Mouse (Mus musculus) embryonic facial prominence, embryonic 15.5 days (tissue): ENCODE results near the gene Eed. TPM values are rescaled to one million over a fixed set of nuclear protein-coding genes. Genes with fewer than 3 reads are reported as not detected.
A peak's percentile ranks its signal among the peaks of the same experiment; 100 is the strongest.

ENCODE experiments used
- ATAC-seq: fragments of 200-750 bp; cut with Nextera tagmentation; 2 replicates; pipeline ENCODE4 v1.8.0; 2017; ENCODE audit warnings: low read depth, moderate TSS enrichment; ENCODE audit not compliant: insufficient number of reproducible peaks, low FRiP score, low TSS enrichment
- H3K27ac ChIP-seq: fragments of 300-500 bp; sonication (generic); replicated peaks from 2 replicates; pipeline ENCODE4 v1.5.1; 2015; ENCODE audit warnings: mild to moderate bottlenecking, inconsistent platforms
- H3K27me3 ChIP-seq: fragments of 300-500 bp; sonication (generic); 2 replicates; pipeline ENCODE4 v1.6.1; 2015; ENCODE audit warnings: inconsistent platforms
- H3K36me3 ChIP-seq: fragments of 300-500 bp; sonication (generic); 2 replicates; pipeline ENCODE4 v1.6.1; 2015; ENCODE audit warnings: mild to moderate bottlenecking, inconsistent platforms
- H3K4me1 ChIP-seq: fragments of 300-500 bp; sonication (generic); 2 replicates; pipeline ENCODE4 v1.6.1; 2015; ENCODE audit warnings: inconsistent platforms
- H3K4me2 ChIP-seq: fragments of 300-500 bp; sonication (generic); replicated peaks from 2 replicates; pipeline ENCODE4 v1.6.1; 2015; ENCODE audit warnings: mild to moderate bottlenecking, inconsistent platforms
- H3K4me3 ChIP-seq: fragments of 300-500 bp; sonication (generic); replicated peaks from 2 replicates; pipeline ENCODE4 v1.5.1; 2015; ENCODE audit warnings: mild to moderate bottlenecking, inconsistent platforms
- H3K9ac ChIP-seq: fragments of 300-500 bp; sonication (generic); 2 replicates; pipeline ENCODE4 v1.6.1; 2015; ENCODE audit warnings: inconsistent platforms
- H3K9me3 ChIP-seq: fragments of 300-500 bp; sonication (generic); replicated peaks from 2 replicates; pipeline ENCODE4 v1.6.1; 2016; ENCODE audit warnings: inconsistent platforms
- WGBS: fragments of 180-500 bp; shearing (Covaris S2); methylation state at CpG from one replicate; pipeline ENCODE4 v1.1.7; 2015; 5-methylcytosine and 5-hydroxymethylcytosine counted together
- polyA plus RNA-seq: library from polyadenylated mRNA; unstranded; fragments of >200 nt; fragmentation: Nextera tagmentation; extraction: Ambion mirVana; gene quantifications from 2 replicates; pipeline ENCODE4 v1.2.1, GENCODE M21; 2015

The Eed gene
- polyA plus RNA-seq, 1 experiment from 2014 or later, result 64.2 TPM

GRCm38 (mm10) chr7:89980133-89980484, 674 bp downstream of the Eed start:
- under 1% methylated on average over 31 of the region's 31 CpGs for WGBS
- Histone ChIP-seq H3K9ac (peak overlapping the region; percentile 66), H3K9me3 (no peaks in the 10 kb centered on the region), H3K4me3 (peak overlapping the region; percentile 78), H3K27ac (peak overlapping the region; percentile 100), H3K4me2 (peak overlapping the region; percentile 58), H3K27me3 (no peaks in the 10 kb centered on the region), H3K36me3 (peaks cover 12% of the 10 kb centered on the region), H3K4me1 (peaks cover 8% of the 10 kb centered on the region)
- ATAC-seq, result no peak; the same call in 1 of the 2 replicates

- peak overlapping the region; percentile 78 for H3K4me3 ChIP-seq
- ATAC-seq, result no peak
- peaks cover 8% of the 10 kb centered on the region for H3K4me1 ChIP-seq
- H3K4me2 ChIP-seq, result peak overlapping the region; percentile 58
- 2% methylated on average over 23 of the region's 23 CpGs for WGBS
- H3K27me3 ChIP-seq, result no peaks in the 10 kb centered on the region
- peak overlapping the region; percentile 100 for H3K27ac ChIP-seq
- H3K9ac ChIP-seq, result peak overlapping the region; percentile 66
- no peaks in the 10 kb centered on the region for H3K9me3 ChIP-seq
- peaks cover 14% of the 10 kb centered on the region for H3K36me3 ChIP-seq
Observed at GRCm38 (mm10) chr7:89979432-89980130, 1.2 kb downstream of the Eed start.

GRCm38 (mm10) chr7:89976796-89977195, 4.0 kb downstream of the Eed start:
- Histone ChIP-seq H3K27me3 (no peaks in the 10 kb centered on the region), H3K36me3 (peaks cover 32% of the 10 kb centered on the region), H3K9ac (no peak overlapping the region), H3K4me3 (no peak overlapping the region), H3K4me1 (peaks cover 8% of the 10 kb centered on the region), H3K27ac (no peak overlapping the region), H3K9me3 (no peaks in the 10 kb centered on the region), H3K4me2 (no peak overlapping the region)
- no peak for ATAC-seq
- 91% methylated on average over 7 of the region's 7 CpGs for WGBS

- H3K4me3 ChIP-seq, result no peak overlapping the region
- H3K4me2 ChIP-seq, result no peak overlapping the region
- no peak for ATAC-seq
- no peaks in the 10 kb centered on the region for H3K9me3 ChIP-seq
- H3K27me3 ChIP-seq, result no peaks in the 10 kb centered on the region
- no peak overlapping the region for H3K27ac ChIP-seq
- H3K4me1 ChIP-seq, result peaks cover 8% of the 10 kb centered on the region
- peaks cover 40% of the 10 kb centered on the region for H3K36me3 ChIP-seq
- 85% methylated on average over 1 of the region's 1 CpGs for WGBS
- no peak overlapping the region for H3K9ac ChIP-seq
Observed at GRCm38 (mm10) chr7:89975571-89975970, 5.2 kb downstream of the Eed start.

- no peak overlapping the region for H3K9ac ChIP-seq
- H3K27ac ChIP-seq, result no peak overlapping the region
- no peaks in the 10 kb centered on the region for H3K27me3 ChIP-seq
- H3K4me2 ChIP-seq, result no peak overlapping the region
- peaks cover 66% of the 10 kb centered on the region for H3K36me3 ChIP-seq
- 86% methylated on average over 2 of the region's 2 CpGs for WGBS
- no peaks in the 10 kb centered on the region for H3K4me1 ChIP-seq
- no peak overlapping the region for H3K4me3 ChIP-seq
- H3K9me3 ChIP-seq, result no peaks in the 10 kb centered on the region
- no peak for ATAC-seq
Observed at GRCm38 (mm10) chr7:89967235-89967634, 13.5 kb downstream of the Eed start.

GRCm38 (mm10) chr7:89966771-89967170, 14.0 kb downstream of the Eed start:
- H3K27ac ChIP-seq, result no peak overlapping the region
- ATAC-seq, result no peak
- 87% methylated on average over 1 of the region's 1 CpGs for WGBS
- H3K4me2 ChIP-seq, result no peak overlapping the region
- H3K4me3 ChIP-seq, result no peak overlapping the region
- H3K9me3 ChIP-seq, result no peaks in the 10 kb centered on the region
- no peak overlapping the region for H3K9ac ChIP-seq
- no peaks in the 10 kb centered on the region for H3K4me1 ChIP-seq
- no peaks in the 10 kb centered on the region for H3K27me3 ChIP-seq
- H3K36me3 ChIP-seq, result peaks cover 65% of the 10 kb centered on the region

- Histone ChIP-seq H3K36me3 (peaks cover 57% of the 10 kb centered on the region), H3K27ac (no peak overlapping the region), H3K9me3 (no peaks in the 10 kb centered on the region), H3K27me3 (no peaks in the 10 kb centered on the region), H3K4me3 (no peak overlapping the region), H3K9ac (no peak overlapping the region), H3K4me1 (no peaks in the 10 kb centered on the region), H3K4me2 (no peak overlapping the region)
- ATAC-seq, result no peak
Observed at GRCm38 (mm10) chr7:89963135-89963534, 17.6 kb downstream of the Eed start.

- Histone ChIP-seq H3K4me1 (no peaks in the 10 kb centered on the region), H3K36me3 (peaks cover 51% of the 10 kb centered on the region)
- WGBS, result 47% methylated on average over 5 of the region's 5 CpGs
Observed at GRCm38 (mm10) chr7:89957300-89957699, 23.5 kb downstream of the Eed start.

GRCm38 (mm10) chr7:89954261-89954660, 26.5 kb downstream of the Eed start:
- Histone ChIP-seq H3K27ac (no peak overlapping the region), H3K36me3 (peaks cover 35% of the 10 kb centered on the region)
- 86% methylated on average over 5 of the region's 5 CpGs for WGBS

More at GRCm38 (mm10) chr7:89957300-89957699, 23.5 kb downstream of the Eed start:
- ATAC-seq, result no peak
- Histone ChIP-seq H3K27me3 (no peaks in the 10 kb centered on the region), H3K4me2 (no peak overlapping the region), H3K9me3 (no peaks in the 10 kb centered on the region), H3K27ac (no peak overlapping the region), H3K4me3 (no peak overlapping the region), H3K9ac (no peak overlapping the region)

GRCm38 (mm10) chr7:89949403-89949802, 31.4 kb downstream of the Eed start:
- no peak for ATAC-seq
- Histone ChIP-seq H3K27ac (no peak overlapping the region), H3K9me3 (no peaks in the 10 kb centered on the region), H3K4me3 (no peak overlapping the region), H3K9ac (no peak overlapping the region), H3K4me1 (no peaks in the 10 kb centered on the region), H3K4me2 (no peak overlapping the region), H3K27me3 (no peaks in the 10 kb centered on the region), H3K36me3 (peaks cover 8% of the 10 kb centered on the region)
- WGBS, result 65% methylated on average over 4 of the region's 4 CpGs

More at GRCm38 (mm10) chr7:89954261-89954660, 26.5 kb downstream of the Eed start:
- no peaks in the 10 kb centered on the region for H3K27me3 ChIP-seq
- no peaks in the 10 kb centered on the region for H3K4me1 ChIP-seq
- no peak overlapping the region for H3K4me3 ChIP-seq
- no peak overlapping the region for H3K9ac ChIP-seq
- H3K9me3 ChIP-seq, result no peaks in the 10 kb centered on the region
- H3K4me2 ChIP-seq, result no peak overlapping the region
- ATAC-seq, result no peak

- Histone ChIP-seq H3K27me3 (no peaks in the 10 kb centered on the region), H3K4me1 (no peaks in the 10 kb centered on the region), H3K9ac (no peak overlapping the region), H3K4me2 (no peak overlapping the region), H3K4me3 (no peak overlapping the region), H3K27ac (no peak overlapping the region), H3K9me3 (no peaks in the 10 kb centered on the region), H3K36me3 (no peaks in the 10 kb centered on the region)
- ATAC-seq, result no peak
- 76% methylated on average over 7 of the region's 7 CpGs for WGBS
Observed at GRCm38 (mm10) chr7:89948026-89948425, 32.8 kb downstream of the Eed start.
